Mouse (Mus musculus) heart, postnatal 4 days (tissue): Measurements from ENCODE around the gene Peli3. TPM values are rescaled to one million over a fixed set of nuclear protein-coding genes. Genes with fewer than 3 reads are reported as not detected.
"Not testable (repeated sequence)": the region's sequence is repeated elsewhere in the genome, so short reads cannot be mapped to it uniquely, and the experiment has no call there.

Experiments used
- DNase-seq: peaks from one replicate; pipeline ENCODE4 v3.0.0; 2021
- total RNA-seq, 2 experiments: library from RNA; stranded (reverse); gene quantifications; 2 replicates each; pipeline ENCODE4 v1.2.3; 2021

Peli3 gene
- 1 to 10 TPM in 1 of 2 experiments, under 1 TPM in 1; 0.71 to 1.2 TPM for total RNA-seq

GRCm38 (mm10) chr19:4942551-4943252, at the start of gene Peli3:
Gene Peli3 (minus strand): TSS chr19:4943127.
- peak; percentile 85 for DNase-seq

GRCm38 (mm10) chr19:4992371-4992770, 49.4 kb upstream of the Peli3 start:
- no peak for DNase-seq

GRCm38 (mm10) chr19:4990716-4991115, 47.8 kb upstream of the Peli3 start:
- no peak for DNase-seq

GRCm38 (mm10) chr19:4990256-4990625, 47.3 kb upstream of the Peli3 start, which contains the start of gene Npas4:
Gene Npas4 (minus strand): TSS chr19:4990316.
- no peak for DNase-seq

- no peak for DNase-seq
Measured at GRCm38 (mm10) chr19:4989434-4990255, 46.7 kb upstream of the Peli3 start.

GRCm38 (mm10) chr19:4989013-4989412, 46.1 kb upstream of the Peli3 start:
- peak; percentile 98 for DNase-seq

GRCm38 (mm10) chr19:4981767-4982166, 38.8 kb upstream of the Peli3 start:
- peak; percentile 50 for DNase-seq

- no peak for DNase-seq
Measured at GRCm38 (mm10) chr19:4968236-4968635, 25.3 kb upstream of the Peli3 start.

GRCm38 (mm10) chr19:4961928-4962601, 19.1 kb upstream of the Peli3 start, which contains the start of gene Mrpl11:
Gene Mrpl11 (plus strand): TSS chr19:4962147.
- DNase-seq = peak; percentile 88

- DNase-seq = not testable (repeated sequence)
Measured at GRCm38 (mm10) chr19:4948641-4949040, 5.7 kb upstream of the Peli3 start.

- DNase-seq = no peak
Measured at GRCm38 (mm10) chr19:4945540-4945939, 2.6 kb upstream of the Peli3 start.

- DNase-seq = no peak
Measured at GRCm38 (mm10) chr19:4943253-4943588, 294 bp upstream of the Peli3 start.

- DNase-seq = peak; percentile 17
Measured at GRCm38 (mm10) chr19:4937444-4938310, 5.2 kb downstream of the Peli3 start.

GRCm38 (mm10) chr19:4936896-4937295, 6.0 kb downstream of the Peli3 start:
- DNase-seq = no peak

- DNase-seq = peak; percentile 18
Measured at GRCm38 (mm10) chr19:4928781-4929180, 14.1 kb downstream of the Peli3 start.

GRCm38 (mm10) chr19:4927904-4928531, 14.9 kb downstream of the Peli3 start, which contains the start of gene Dpp3:
Gene Dpp3 (minus strand): TSS chr19:4928287.
- peak; percentile 100 for DNase-seq

- DNase-seq = no peak
Measured at GRCm38 (mm10) chr19:4925121-4925860, 17.6 kb downstream of the Peli3 start.

- no peak for DNase-seq
Measured at GRCm38 (mm10) chr19:4919652-4920051, 23.3 kb downstream of the Peli3 start.

GRCm38 (mm10) chr19:4916827-4917226, 26.1 kb downstream of the Peli3 start:
- DNase-seq = no peak

- DNase-seq = no peak
Measured at GRCm38 (mm10) chr19:4915924-4916603, 26.9 kb downstream of the Peli3 start.
